Mouse (Mus musculus) embryonic facial prominence, embryonic 11.5 days (tissue): ENCODE data around the gene Rps7. TPM values are rescaled to one million over a fixed set of nuclear protein-coding genes. Genes with fewer than 3 reads are reported as not detected.

ENCODE experiments used
- ATAC-seq: fragments of 200-750 bp; cut with Nextera tagmentation; replicated peaks from 2 replicates; pipeline ENCODE4 v1.8.0; 2017; ENCODE audit warnings: low read depth; ENCODE audit not compliant: insufficient number of reproducible peaks, low FRiP score, low TSS enrichment
- DNase-seq: peaks from one replicate; pipeline ENCODE4 v3.0.0-alpha.2; 2015; ENCODE audit warnings: low spot score
- H3K27ac ChIP-seq: fragments of 300-500 bp; sonication (generic); replicated peaks from 2 replicates; pipeline ENCODE4 v1.5.1; 2014; ENCODE audit warnings: mild to moderate bottlenecking, low read depth, low read length, control low read depth
- H3K27me3 ChIP-seq: fragments of 300-500 bp; sonication (generic); 2 replicates; pipeline ENCODE4 v1.6.1; 2014; ENCODE audit warnings: mild to moderate bottlenecking, low read length, moderate library complexity, mixed read lengths; ENCODE audit not compliant: control insufficient read depth, insufficient read depth
- H3K36me3 ChIP-seq: fragments of 300-500 bp; sonication (generic); replicated peaks from 2 replicates; pipeline ENCODE4 v1.6.1; 2014; ENCODE audit warnings: low read depth, mild to moderate bottlenecking, low read length, moderate library complexity, mixed read lengths; ENCODE audit not compliant: control insufficient read depth, insufficient read depth
- H3K4me1 ChIP-seq: fragments of 300-500 bp; sonication (generic); 2 replicates; pipeline ENCODE4 v1.6.1; 2014; ENCODE audit warnings: low read length, mixed read lengths; ENCODE audit not compliant: control insufficient read depth, insufficient read depth
- H3K4me2 ChIP-seq: fragments of 300-500 bp; sonication (generic); 2 replicates; pipeline ENCODE4 v1.6.1; 2014; ENCODE audit warnings: low read depth, mild to moderate bottlenecking, control low read depth, low read length, moderate library complexity
- H3K4me3 ChIP-seq: fragments of 300-500 bp; sonication (generic); 2 replicates; pipeline ENCODE4 v1.5.1; 2014; ENCODE audit warnings: low read depth, low read length, control low read depth
- H3K9ac ChIP-seq: fragments of 300-500 bp; sonication (generic); replicated peaks from 2 replicates; pipeline ENCODE4 v1.6.1; 2014; ENCODE audit warnings: mild to moderate bottlenecking, control low read depth, low read length
- H3K9me3 ChIP-seq: fragments of 300-500 bp; sonication (generic); replicated peaks from 2 replicates; pipeline ENCODE4 v1.6.1; 2016; ENCODE audit warnings: mild to moderate bottlenecking, low read length, inconsistent platforms, mixed read lengths; ENCODE audit not compliant: control insufficient read depth
- WGBS: fragments of 180-500 bp; shearing (Covaris S2); extraction: QIAGEN DNeasy Blood & Tissue Kit; methylation state at CpG from one replicate; pipeline ENCODE4 v1.1.7; 2014; 5-methylcytosine and 5-hydroxymethylcytosine counted together
- microRNA-seq: library from miRNA; unstranded; fragments of <30 nt; microRNA quantifications from one replicate; pipeline ENCODE4, GENCODE M21; 2016; ENCODE audit warnings: borderline number of aligned reads
- polyA plus RNA-seq: library from polyadenylated mRNA; unstranded; fragments of >200 nt; fragmentation: Nextera tagmentation; extraction: Ambion mirVana; gene quantifications from 2 replicates; pipeline ENCODE4 v1.2.1, GENCODE M21; 2014

The Rps7 gene
- polyA plus RNA-seq, 1 experiment from 2014 or later, result 941 TPM

GRCm38 (mm10) chr12:28589090-28589868, 46.5 kb downstream of the Rps7 start:
- peak; percentile 87 for ATAC-seq
- peak overlapping the region; percentile 44 for H3K9ac ChIP-seq
- peak overlapping the region; percentile 36 for H3K4me3 ChIP-seq
- peak; percentile 86 for DNase-seq
- 8% methylated on average over 23 of the region's 24 CpGs for WGBS
- H3K4me2 ChIP-seq, result peak overlapping the region; percentile 76
- no peaks in the 10 kb centered on the region for H3K36me3 ChIP-seq
- no peaks in the 10 kb centered on the region for H3K9me3 ChIP-seq
- no peaks in the 10 kb centered on the region for H3K4me1 ChIP-seq
- H3K27me3 ChIP-seq, result no peaks in the 10 kb centered on the region
- H3K27ac ChIP-seq, result no peak overlapping the region

GRCm38 (mm10) chr12:28587949-28588348, 47.8 kb downstream of the Rps7 start:
- H3K36me3 ChIP-seq, result no peaks in the 10 kb centered on the region
- no peak overlapping the region for H3K4me2 ChIP-seq
- no peak for ATAC-seq
- no peaks in the 10 kb centered on the region for H3K4me1 ChIP-seq
- no peaks in the 10 kb centered on the region for H3K27me3 ChIP-seq
- no peaks in the 10 kb centered on the region for H3K9me3 ChIP-seq
- H3K27ac ChIP-seq, result no peak overlapping the region
- WGBS, result 78% methylated on average over 6 of the region's 6 CpGs
- H3K4me3 ChIP-seq, result no peak overlapping the region
- no peak overlapping the region for H3K9ac ChIP-seq
- DNase-seq, result no peak

GRCm38 (mm10) chr12:28584036-28584435, 51.7 kb downstream of the Rps7 start:
- H3K27me3 ChIP-seq, result no peaks in the 10 kb centered on the region
- H3K27ac ChIP-seq, result no peak overlapping the region
- H3K4me3 ChIP-seq, result no peak overlapping the region
- no peaks in the 10 kb centered on the region for H3K36me3 ChIP-seq
- H3K4me2 ChIP-seq, result no peak overlapping the region
- no peak for DNase-seq
- ATAC-seq, result no peak
- 59% methylated on average over 3 of the region's 3 CpGs for WGBS
- H3K4me1 ChIP-seq, result no peaks in the 10 kb centered on the region
- no peaks in the 10 kb centered on the region for H3K9me3 ChIP-seq
- H3K9ac ChIP-seq, result no peak overlapping the region

- H3K36me3 ChIP-seq, result no peaks in the 10 kb centered on the region
- no peak for DNase-seq
- no peak within 1 kb of the TSS for H3K4me2 ChIP-seq
- no peak for ATAC-seq
- no peak within 1 kb of the TSS for H3K9ac ChIP-seq
- no peak within 1 kb of the TSS for H3K27ac ChIP-seq
- WGBS, result 93% methylated on average over 8 of the region's 8 CpGs
- H3K4me3 ChIP-seq, result no peak within 1 kb of the TSS
- no peaks in the 10 kb centered on the region for H3K4me1 ChIP-seq
- no peaks in the 10 kb centered on the region for H3K9me3 ChIP-seq
- no peaks in the 10 kb centered on the region for H3K27me3 ChIP-seq
Measured at GRCm38 (mm10) chr12:28582423-28582822, 53.3 kb downstream of the Rps7 start, which contains the start of gene Allc. Gene Allc, minus strand, starts transcription at chr12:28582523.

Small RNAs within 50 kb of the gene (microRNA-seq; reads per million reads assigned to microRNA genes)
- gene Mir6937, result not detected

Other genes with a start within 250 kb of the Rps7 start
- not detected in 2 replicates for gene Dcdc2c, start 83.6 kb downstream of the Rps7 start, polyA plus RNA-seq
- not detected in 2 replicates for gene Allc, start 53.4 kb downstream of the Rps7 start, polyA plus RNA-seq
- 0.39 TPM in 1 of 2 replicates, not detected in the other for gene Colec11, start 12.6 kb downstream of the Rps7 start, polyA plus RNA-seq
- 28.0 and 28.5 TPM in 2 replicates for gene Rnaseh1, start 13.6 kb upstream of the Rps7 start, polyA plus RNA-seq
- gene Adi1, start 39.3 kb upstream of the Rps7 start, polyA plus RNA-seq, result 71.9 and 72.7 TPM in 2 replicates
- 38.4 and 40.5 TPM in 2 replicates for gene Trappc12, start 114.5 kb upstream of the Rps7 start, polyA plus RNA-seq
- gene Eipr1, start 115.8 kb upstream of the Rps7 start, polyA plus RNA-seq, result 33.9 and 38.5 TPM in 2 replicates